Mouse (Mus musculus): ENCODE results near the gene Ttyh3.

DNA sequence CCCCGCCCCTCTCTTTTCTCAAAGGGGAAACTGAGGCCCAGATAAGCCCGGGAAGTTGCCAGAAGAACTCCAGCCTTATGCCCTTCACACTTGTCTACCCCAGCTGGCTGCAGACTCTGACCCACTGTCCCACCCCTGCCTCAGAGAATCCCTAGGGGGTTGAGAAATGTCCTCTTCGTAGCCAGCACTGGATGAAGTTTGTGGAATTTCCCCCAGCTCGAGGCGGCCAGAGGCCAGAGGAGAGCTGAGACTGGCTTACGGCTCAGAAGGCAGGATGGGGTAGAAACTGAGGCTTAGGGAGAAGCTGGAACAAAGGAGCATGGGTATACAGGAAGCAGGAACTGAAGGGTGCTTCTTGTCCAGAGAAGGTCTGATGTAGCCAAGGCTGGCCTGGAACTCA, 76.2 kb downstream of the Ttyh3 start:
- TF ChIP-seq GATA1 (IDR thresholded peaks at IDR 0.05; ENCODE audit: borderline replicate concordance, low read length): no peak
- no peak for TF ChIP-seq FLI1 (IDR thresholded peaks at IDR 0.05; ENCODE audit: low read length)
